Mouse (Mus musculus) megakaryocyte, embryonic 14.5 days (primary cell): ENCODE measurements around the gene Akap1.

Experiments used
- FLI1 ChIP-seq: IDR thresholded peaks from 2 replicates; pipeline ENCODE4 v1.6.1; 2012; ENCODE audit warnings: low read length, inconsistent platforms, mixed read lengths
- GATA1 ChIP-seq: IDR thresholded peaks from 3 replicates; pipeline ENCODE4 v1.6.1; 2012; ENCODE audit warnings: mixed read lengths, low read length, inconsistent platforms, borderline replicate concordance

- TF ChIP-seq GATA1 (no peak), FLI1 (no peak)
Measured at GRCm38 (mm10) chr11:88878011-88878410, 13.6 kb upstream of the Akap1 start.
